Mouse (Mus musculus): ENCODE measurements at regions not wholly inside any gene's neighbourhood (a gene's known extent, or its start where the extent isn't known, plus 50 kb on each side); places are given as distances from the start of the nearest gene placed in this dataset.

- intact Hi-C loops (cut with DNase I): loop anchor here (5.0 kb wide), 1 partner anchor 85 kb away; no protein-coding TSS in a partner anchor
- no peak overlapping the region for H3K4me3 ChIP-seq
- H3K9ac ChIP-seq (ENCODE audit: low read depth, low read length): no peak overlapping the region
- H3K36me3 ChIP-seq (ENCODE audit: control insufficient read depth, insufficient read depth, low read length): no peaks in the 10 kb centered on the region
- TF ChIP-seq POLR2A (IDR thresholded peaks at IDR 0.05; ENCODE audit: insufficient read depth, low read depth, low read length) (no peak), CTCF (IDR thresholded peaks at IDR 0.05) (no peak), EP300 (IDR thresholded peaks at IDR 0.05; ENCODE audit: insufficient read depth, low read depth, low read length) (no peak)
- H3K4me1 ChIP-seq (ENCODE audit: control insufficient read depth, insufficient read depth, low read length): no peaks in the 10 kb centered on the region
- DNase-seq: no peak
- WGBS: 86% methylated on average over 2 of the region's 2 CpGs
- H3K79me2 ChIP-seq (replicated peaks; ENCODE audit: control insufficient read depth, insufficient read depth, low read length): no peaks in the 10 kb centered on the region
- no peak overlapping the region for H3K27ac ChIP-seq
- no peaks in the 10 kb centered on the region for H3K27me3 ChIP-seq (ENCODE audit: control insufficient read depth, insufficient read depth, low read length)
Measured at GRCm38 (mm10) chr1:57511902-57512301, 105.0 kb upstream of the Tyw5 start.

- no peak overlapping the region for H3K9ac ChIP-seq (ENCODE audit: low read depth, low read length)
- no peak for TF ChIP-seq POLR2A (IDR thresholded peaks at IDR 0.05; ENCODE audit: insufficient read depth, low read depth, low read length)
- no peak for TF ChIP-seq EP300 (IDR thresholded peaks at IDR 0.05; ENCODE audit: insufficient read depth, low read depth, low read length)
- no peak for TF ChIP-seq CTCF (IDR thresholded peaks at IDR 0.05)
- DNase-seq: no peak
- H3K4me3 ChIP-seq: no peak overlapping the region
- no peaks in the 10 kb centered on the region for H3K27me3 ChIP-seq (ENCODE audit: control insufficient read depth, insufficient read depth, low read length)
- no peak overlapping the region for H3K27ac ChIP-seq
- 70% methylated on average over 3 of the region's 3 CpGs for WGBS
- intact Hi-C loops (cut with DNase I): loop anchor here (5.0 kb wide), 1 partner anchor 85 kb away; no protein-coding TSS in a partner anchor
- no peaks in the 10 kb centered on the region for H3K79me2 ChIP-seq (replicated peaks; ENCODE audit: control insufficient read depth, insufficient read depth, low read length)
- no peaks in the 10 kb centered on the region for H3K36me3 ChIP-seq (ENCODE audit: control insufficient read depth, insufficient read depth, low read length)
- no peaks in the 10 kb centered on the region for H3K4me1 ChIP-seq (ENCODE audit: control insufficient read depth, insufficient read depth, low read length)
Measured at GRCm38 (mm10) chr1:57512516-57512915, 105.6 kb upstream of the Tyw5 start.

- WGBS: 42% methylated on average over 4 of the region's 4 CpGs
- H3K27ac ChIP-seq: no peak overlapping the region
- no peak overlapping the region for H3K4me3 ChIP-seq
- H3K9ac ChIP-seq (ENCODE audit: low read depth, low read length): no peak overlapping the region
- intact Hi-C loops (cut with DNase I): no loop called here
- TF ChIP-seq CTCF (IDR thresholded peaks at IDR 0.05) (no peak), EP300 (IDR thresholded peaks at IDR 0.05; ENCODE audit: insufficient read depth, low read depth, low read length) (no peak), POLR2A (IDR thresholded peaks at IDR 0.05; ENCODE audit: insufficient read depth, low read depth, low read length) (no peak)
- no peak for DNase-seq
- H3K36me3 ChIP-seq (ENCODE audit: control insufficient read depth, insufficient read depth, low read length): no peaks in the 10 kb centered on the region
- H3K4me1 ChIP-seq (ENCODE audit: control insufficient read depth, insufficient read depth, low read length): no peaks in the 10 kb centered on the region
- no peaks in the 10 kb centered on the region for H3K27me3 ChIP-seq (ENCODE audit: control insufficient read depth, insufficient read depth, low read length)
- no peaks in the 10 kb centered on the region for H3K79me2 ChIP-seq (replicated peaks; ENCODE audit: control insufficient read depth, insufficient read depth, low read length)
Measured at GRCm38 (mm10) chr1:57525965-57526364, 119.1 kb upstream of the Tyw5 start.

- Histone ChIP-seq H3K4me3 (no peak overlapping the region), H3K36me3 (ENCODE audit: control insufficient read depth, insufficient read depth, low read length) (no peaks in the 10 kb centered on the region), H3K27ac (no peak overlapping the region), H3K4me1 (ENCODE audit: control insufficient read depth, insufficient read depth, low read length) (no peaks in the 10 kb centered on the region), H3K79me2 (replicated peaks; ENCODE audit: control insufficient read depth, insufficient read depth, low read length) (no peaks in the 10 kb centered on the region), H3K9ac (ENCODE audit: low read depth, low read length) (no peak overlapping the region), H3K27me3 (ENCODE audit: control insufficient read depth, insufficient read depth, low read length) (no peaks in the 10 kb centered on the region)
- DNase-seq: no peak
- TF ChIP-seq POLR2A (IDR thresholded peaks at IDR 0.05; ENCODE audit: insufficient read depth, low read depth, low read length) (no peak), EP300 (IDR thresholded peaks at IDR 0.05; ENCODE audit: insufficient read depth, low read depth, low read length) (no peak), CTCF (IDR thresholded peaks at IDR 0.05) (no peak)
- 48% methylated on average over 3 of the region's 3 CpGs for WGBS
- intact Hi-C loops (cut with DNase I): no loop called here
Measured at GRCm38 (mm10) chr1:57528703-57529102, 121.8 kb upstream of the Tyw5 start.

- TF ChIP-seq POLR2A (IDR thresholded peaks at IDR 0.05; ENCODE audit: insufficient read depth, low read depth, low read length): no peak
- TF ChIP-seq EP300 (IDR thresholded peaks at IDR 0.05; ENCODE audit: insufficient read depth, low read depth, low read length): no peak
- TF ChIP-seq CTCF (IDR thresholded peaks at IDR 0.05): no peak
- no peaks in the 10 kb centered on the region for H3K4me1 ChIP-seq (ENCODE audit: control insufficient read depth, insufficient read depth, low read length)
Measured at GRCm38 (mm10) chr1:57529320-57529719, 122.4 kb upstream of the Tyw5 start.

GRCm38 (mm10) chr1:57537369-57537768 lies 130.5 kb upstream of the Tyw5 start:
- TF ChIP-seq CTCF (IDR thresholded peaks at IDR 0.05) (no peak), EP300 (IDR thresholded peaks at IDR 0.05; ENCODE audit: insufficient read depth, low read depth, low read length) (no peak)
- H3K27ac ChIP-seq: no peak overlapping the region
- no peak for DNase-seq
- intact Hi-C loops (cut with DNase I): no loop called here
- no peaks in the 10 kb centered on the region for H3K79me2 ChIP-seq (replicated peaks; ENCODE audit: control insufficient read depth, insufficient read depth, low read length)
- H3K4me3 ChIP-seq: no peak overlapping the region
- 85% methylated on average over 5 of the region's 5 CpGs for WGBS
- H3K36me3 ChIP-seq (ENCODE audit: control insufficient read depth, insufficient read depth, low read length): no peaks in the 10 kb centered on the region
- no peaks in the 10 kb centered on the region for H3K27me3 ChIP-seq (ENCODE audit: control insufficient read depth, insufficient read depth, low read length)
- H3K4me1 ChIP-seq (ENCODE audit: control insufficient read depth, insufficient read depth, low read length): no peaks in the 10 kb centered on the region
- no peak overlapping the region for H3K9ac ChIP-seq (ENCODE audit: low read depth, low read length)

More at GRCm38 (mm10) chr1:57529320-57529719, 122.4 kb upstream of the Tyw5 start:
- no peaks in the 10 kb centered on the region for H3K79me2 ChIP-seq (replicated peaks; ENCODE audit: control insufficient read depth, insufficient read depth, low read length)
- WGBS: 71% methylated on average over 2 of the region's 2 CpGs
- H3K27ac ChIP-seq: no peak overlapping the region
- H3K9ac ChIP-seq (ENCODE audit: low read depth, low read length): no peak overlapping the region
- H3K36me3 ChIP-seq (ENCODE audit: control insufficient read depth, insufficient read depth, low read length): no peaks in the 10 kb centered on the region
- no peak overlapping the region for H3K4me3 ChIP-seq
- DNase-seq: no peak
- intact Hi-C loops (cut with DNase I): no loop called here
- H3K27me3 ChIP-seq (ENCODE audit: control insufficient read depth, insufficient read depth, low read length): no peaks in the 10 kb centered on the region

Measured in heart, adult 2 months (tissue).